Mouse (Mus musculus): ENCODE measurements around the gene Vasp. TPM values are rescaled to one million over a fixed set of nuclear protein-coding genes. Genes with fewer than 3 reads are reported as not detected.

The Vasp gene
- polyA plus RNA-seq, 1 experiment, result 145 TPM

- Histone ChIP-seq H3K79me3 (ENCODE audit: low read depth) (no peaks in the 10 kb centered on the region), H3K79me2 (ENCODE audit: control insufficient read depth, insufficient read depth) (no peaks in the 10 kb centered on the region), H3ac (ENCODE audit: control insufficient read depth, insufficient read length, low read depth) (no peak overlapping the region), H3K36me3 (ENCODE audit: control insufficient read depth, insufficient read depth) (no peaks in the 10 kb centered on the region), H3K27me3 (ENCODE audit: control insufficient read depth, insufficient read depth, insufficient read length) (no peaks in the 10 kb centered on the region), H3K4me3 (ENCODE audit: insufficient read depth, poor library complexity, severe bottlenecking) (no peak overlapping the region)
- TF ChIP-seq FOSL1 (IDR thresholded peaks at IDR 0.05; ENCODE audit: insufficient read depth, low read length, poor library complexity, severe bottlenecking), result no peak
- TF ChIP-seq MYOG (IDR thresholded peaks at IDR 0.05; ENCODE audit: control insufficient read depth, extremely low read depth, insufficient read length), result no peak
- no peak for TF ChIP-seq CEBPB (IDR thresholded peaks at IDR 0.05; ENCODE audit: low read depth)
- no peak for TF ChIP-seq MAX (IDR thresholded peaks at IDR 0.05)
- TF ChIP-seq MYOD1 (IDR thresholded peaks at IDR 0.05; ENCODE audit: control insufficient read depth, insufficient read length, low read depth), result no peak
- TF ChIP-seq USF1 (IDR thresholded peaks at IDR 0.05; ENCODE audit: low read depth), result no peak
- TF ChIP-seq CTCF (IDR thresholded peaks at IDR 0.05; ENCODE audit: control insufficient read depth, insufficient read depth, insufficient read length), result no peak
Observed at GRCm38 (mm10) chr7:19318201-19318600, 46.6 kb upstream of the Vasp start.

- no peaks in the 10 kb centered on the region for H3K79me2 ChIP-seq (ENCODE audit: control insufficient read depth, insufficient read depth)
- no peaks in the 10 kb centered on the region for H3K79me3 ChIP-seq (ENCODE audit: low read depth)
- H3K4me3 ChIP-seq (ENCODE audit: insufficient read depth, poor library complexity, severe bottlenecking), result no peak overlapping the region
- no peak for TF ChIP-seq CEBPB (IDR thresholded peaks at IDR 0.05; ENCODE audit: low read depth)
- peak; percentile 76 for TF ChIP-seq FOSL1 (IDR thresholded peaks at IDR 0.05; ENCODE audit: insufficient read depth, low read length, poor library complexity, severe bottlenecking)
- TF ChIP-seq USF1 (IDR thresholded peaks at IDR 0.05; ENCODE audit: low read depth), result peak; percentile 88
- TF ChIP-seq MYOD1 (IDR thresholded peaks at IDR 0.05; ENCODE audit: control insufficient read depth, insufficient read length, low read depth), result peak; percentile 46
- no peak for TF ChIP-seq MYOG (IDR thresholded peaks at IDR 0.05; ENCODE audit: control insufficient read depth, extremely low read depth, insufficient read length)
- TF ChIP-seq CTCF (IDR thresholded peaks at IDR 0.05; ENCODE audit: control insufficient read depth, insufficient read depth, insufficient read length), result no peak
- TF ChIP-seq MAX (IDR thresholded peaks at IDR 0.05), result peak; percentile 81
- no peaks in the 10 kb centered on the region for H3K36me3 ChIP-seq (ENCODE audit: control insufficient read depth, insufficient read depth)
- H3ac ChIP-seq (ENCODE audit: control insufficient read depth, insufficient read length, low read depth), result no peak overlapping the region
- no peaks in the 10 kb centered on the region for H3K27me3 ChIP-seq (ENCODE audit: control insufficient read depth, insufficient read depth, insufficient read length)
Observed at GRCm38 (mm10) chr7:19316451-19317161, 45.0 kb upstream of the Vasp start.

GRCm38 (mm10) chr7:19314033-19314432 is 42.4 kb upstream of the Vasp start:
- no peak for TF ChIP-seq CEBPB (IDR thresholded peaks at IDR 0.05; ENCODE audit: low read depth)
- TF ChIP-seq MAX (IDR thresholded peaks at IDR 0.05), result no peak
- no peak for TF ChIP-seq CTCF (IDR thresholded peaks at IDR 0.05; ENCODE audit: control insufficient read depth, insufficient read depth, insufficient read length)
- no peak for TF ChIP-seq MYOG (IDR thresholded peaks at IDR 0.05; ENCODE audit: control insufficient read depth, extremely low read depth, insufficient read length)
- TF ChIP-seq MYOD1 (IDR thresholded peaks at IDR 0.05; ENCODE audit: control insufficient read depth, insufficient read length, low read depth), result no peak
- TF ChIP-seq FOSL1 (IDR thresholded peaks at IDR 0.05; ENCODE audit: insufficient read depth, low read length, poor library complexity, severe bottlenecking), result no peak
- no peak for TF ChIP-seq USF1 (IDR thresholded peaks at IDR 0.05; ENCODE audit: low read depth)
- Histone ChIP-seq H3K79me3 (ENCODE audit: low read depth) (no peaks in the 10 kb centered on the region), H3K79me2 (ENCODE audit: control insufficient read depth, insufficient read depth) (no peaks in the 10 kb centered on the region), H3K36me3 (ENCODE audit: control insufficient read depth, insufficient read depth) (no peaks in the 10 kb centered on the region), H3K4me3 (ENCODE audit: insufficient read depth, poor library complexity, severe bottlenecking) (no peak overlapping the region), H3ac (ENCODE audit: control insufficient read depth, insufficient read length, low read depth) (no peak overlapping the region), H3K27me3 (ENCODE audit: control insufficient read depth, insufficient read depth, insufficient read length) (no peaks in the 10 kb centered on the region)

- Histone ChIP-seq H3K4me3 (ENCODE audit: insufficient read depth, poor library complexity, severe bottlenecking) (no peak overlapping the region), H3K79me2 (ENCODE audit: control insufficient read depth, insufficient read depth) (no peaks in the 10 kb centered on the region), H3ac (ENCODE audit: control insufficient read depth, insufficient read length, low read depth) (no peak overlapping the region), H3K27me3 (ENCODE audit: control insufficient read depth, insufficient read depth, insufficient read length) (no peaks in the 10 kb centered on the region), H3K79me3 (ENCODE audit: low read depth) (no peaks in the 10 kb centered on the region), H3K36me3 (ENCODE audit: control insufficient read depth, insufficient read depth) (no peaks in the 10 kb centered on the region)
- TF ChIP-seq USF1 (IDR thresholded peaks at IDR 0.05; ENCODE audit: low read depth), result no peak
- TF ChIP-seq MYOG (IDR thresholded peaks at IDR 0.05; ENCODE audit: control insufficient read depth, extremely low read depth, insufficient read length), result no peak
- TF ChIP-seq FOSL1 (IDR thresholded peaks at IDR 0.05; ENCODE audit: insufficient read depth, low read length, poor library complexity, severe bottlenecking), result no peak
- TF ChIP-seq MYOD1 (IDR thresholded peaks at IDR 0.05; ENCODE audit: control insufficient read depth, insufficient read length, low read depth), result no peak
Observed at GRCm38 (mm10) chr7:19311991-19312390, 40.4 kb upstream of the Vasp start.

- Histone ChIP-seq H3K79me2 (ENCODE audit: control insufficient read depth, insufficient read depth) (no peaks in the 10 kb centered on the region), H3K27me3 (ENCODE audit: control insufficient read depth, insufficient read depth, insufficient read length) (no peaks in the 10 kb centered on the region), H3K4me3 (ENCODE audit: insufficient read depth, poor library complexity, severe bottlenecking) (peak within 1 kb of the TSS; percentile 42), H3K36me3 (ENCODE audit: control insufficient read depth, insufficient read depth) (no peaks in the 10 kb centered on the region), H3ac (ENCODE audit: control insufficient read depth, insufficient read length, low read depth) (peak within 1 kb of the TSS; percentile 62), H3K79me3 (ENCODE audit: low read depth) (no peaks in the 10 kb centered on the region)
- TF ChIP-seq CEBPB (IDR thresholded peaks at IDR 0.05; ENCODE audit: low read depth) (no peak), CTCF (IDR thresholded peaks at IDR 0.05; ENCODE audit: control insufficient read depth, insufficient read depth, insufficient read length) (no peak), MYOG (IDR thresholded peaks at IDR 0.05; ENCODE audit: control insufficient read depth, extremely low read depth, insufficient read length) (no peak), MYOD1 (IDR thresholded peaks at IDR 0.05; ENCODE audit: control insufficient read depth, insufficient read length, low read depth) (no peak), USF1 (IDR thresholded peaks at IDR 0.05; ENCODE audit: low read depth) (no peak), FOSL1 (IDR thresholded peaks at IDR 0.05; ENCODE audit: insufficient read depth, low read length, poor library complexity, severe bottlenecking) (no peak), MAX (IDR thresholded peaks at IDR 0.05) (no peak)
Observed at GRCm38 (mm10) chr7:19309884-19310641, 38.4 kb upstream of the Vasp start, which contains the start of gene Fosb. Gene Fosb, minus strand, starts transcription at chr7:19310051.

Data from C2C12 (cell line).